Mouse (Mus musculus) cerebellum, adult 8-10 months (tissue): ENCODE data around the gene Kmt5b.

Experiments used
- DNase-seq: peaks from one replicate; pipeline ENCODE4 v3.0.0; 2022

The Kmt5b gene

DNA sequence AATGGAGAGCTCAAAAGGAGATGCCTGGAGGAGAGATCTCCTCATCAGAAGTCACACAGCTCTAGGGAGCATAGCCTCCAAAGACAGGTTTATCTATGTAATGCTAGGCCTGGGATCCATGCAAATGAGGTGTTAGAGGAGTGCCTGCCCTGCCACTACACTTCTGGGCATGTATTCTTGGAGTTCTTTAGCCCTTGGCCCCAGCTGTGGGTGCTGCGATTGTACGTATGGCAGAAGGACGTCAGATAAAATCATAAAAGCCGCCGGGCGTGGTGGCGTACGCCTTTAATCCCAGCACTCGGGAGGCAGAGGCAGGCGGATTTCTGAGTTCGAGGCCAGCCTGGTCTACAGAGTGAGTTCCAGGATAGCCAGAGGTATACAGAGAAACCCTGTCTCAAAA, 78.1 kb downstream of the Kmt5b start:
- DNase-seq: peak; percentile 50

DNA sequence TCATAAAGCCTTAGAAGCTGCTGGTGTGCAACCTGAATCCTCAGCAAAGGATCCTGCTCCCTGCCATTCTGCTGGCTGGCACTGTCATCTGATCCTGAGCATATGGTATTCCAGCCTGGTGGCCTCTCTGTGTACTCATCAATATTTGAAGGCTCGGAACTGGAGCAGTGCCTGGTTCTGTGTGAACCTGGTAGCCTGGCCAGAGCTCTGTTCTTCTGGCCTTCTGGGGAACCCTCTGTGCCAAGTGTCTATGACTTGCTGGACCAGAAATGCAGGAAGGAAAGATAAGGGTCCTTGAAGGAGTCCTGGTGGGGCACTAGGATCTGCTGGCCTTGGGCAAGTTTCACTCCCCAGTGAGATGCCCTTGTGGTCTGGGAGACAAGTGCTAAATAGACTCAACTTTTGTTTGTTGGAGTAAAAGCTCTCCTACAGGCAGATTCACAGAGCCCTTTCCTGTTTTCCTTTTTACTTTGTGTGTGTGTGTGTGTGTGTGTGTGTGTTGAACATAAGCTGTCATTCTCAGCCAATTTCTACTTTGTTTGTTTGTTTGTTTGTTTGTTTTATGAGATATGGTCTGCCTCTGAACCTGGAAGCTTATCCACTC, 78.7 kb downstream of the Kmt5b start:
- DNase-seq: peak; percentile 91

DNA sequence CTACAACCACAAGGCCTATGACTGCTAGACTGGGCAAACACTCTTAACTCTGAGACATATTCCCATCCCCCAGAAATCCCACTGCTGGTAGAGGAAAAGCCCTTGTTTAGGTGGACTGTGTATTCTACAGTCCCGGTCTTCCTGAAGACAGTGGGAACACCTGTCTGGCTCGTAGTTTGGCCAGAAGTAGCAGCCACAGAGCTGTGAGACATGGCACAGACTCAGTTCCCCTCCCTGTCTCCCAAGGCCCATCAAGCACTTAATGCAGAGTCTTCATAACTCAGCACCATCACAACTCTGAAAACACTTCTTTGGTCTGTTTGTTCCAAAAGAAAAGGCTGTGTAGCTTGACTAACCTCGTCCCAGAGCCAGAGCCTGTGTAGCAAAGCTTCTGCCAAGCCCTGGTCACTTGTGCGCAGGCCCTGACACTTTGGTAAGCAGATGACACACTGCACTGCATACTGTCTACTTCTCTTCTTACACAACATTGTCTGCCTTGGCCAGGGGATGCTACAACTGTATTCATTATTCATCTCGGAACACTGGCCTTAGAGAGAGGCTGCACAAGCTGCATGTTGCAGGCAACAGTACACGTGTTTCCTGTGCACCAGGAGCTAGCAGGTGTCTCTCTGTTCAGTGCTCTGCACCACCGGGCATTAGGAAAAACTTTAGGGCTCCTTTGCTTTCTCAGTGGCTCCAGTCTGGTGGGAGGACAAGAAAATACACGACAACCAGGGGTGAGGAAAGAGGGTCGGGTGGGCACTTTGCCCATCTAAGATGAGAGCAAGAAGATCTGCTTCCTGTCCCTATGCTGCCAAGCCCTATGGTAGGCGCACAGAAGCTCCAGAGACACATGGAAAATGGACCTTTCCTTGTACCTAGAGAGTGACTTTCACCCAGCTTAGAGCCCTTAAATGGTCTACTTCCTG, 79.7 kb downstream of the Kmt5b start:
- DNase-seq: no peak

DNA sequence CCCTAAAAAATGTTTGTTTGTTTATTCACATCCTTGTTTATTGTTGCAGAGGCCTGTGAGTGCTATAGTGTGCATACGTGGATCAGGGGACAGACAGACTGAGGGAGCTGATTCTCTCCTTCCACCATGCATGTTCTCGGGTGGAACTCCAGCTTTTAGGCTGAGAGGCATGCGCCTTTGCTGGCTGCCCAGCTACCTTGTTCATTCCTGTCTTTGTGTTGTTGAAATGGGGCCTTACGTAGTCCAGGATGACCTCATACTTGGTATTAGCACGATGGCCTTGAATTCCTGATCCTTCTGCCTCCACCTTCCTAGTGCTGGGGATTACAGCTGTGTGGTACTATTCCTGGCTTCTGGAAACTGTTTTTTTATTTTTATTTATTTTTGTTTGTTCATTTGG, 80.5 kb downstream of the Kmt5b start:
- DNase-seq: no peak

DNA sequence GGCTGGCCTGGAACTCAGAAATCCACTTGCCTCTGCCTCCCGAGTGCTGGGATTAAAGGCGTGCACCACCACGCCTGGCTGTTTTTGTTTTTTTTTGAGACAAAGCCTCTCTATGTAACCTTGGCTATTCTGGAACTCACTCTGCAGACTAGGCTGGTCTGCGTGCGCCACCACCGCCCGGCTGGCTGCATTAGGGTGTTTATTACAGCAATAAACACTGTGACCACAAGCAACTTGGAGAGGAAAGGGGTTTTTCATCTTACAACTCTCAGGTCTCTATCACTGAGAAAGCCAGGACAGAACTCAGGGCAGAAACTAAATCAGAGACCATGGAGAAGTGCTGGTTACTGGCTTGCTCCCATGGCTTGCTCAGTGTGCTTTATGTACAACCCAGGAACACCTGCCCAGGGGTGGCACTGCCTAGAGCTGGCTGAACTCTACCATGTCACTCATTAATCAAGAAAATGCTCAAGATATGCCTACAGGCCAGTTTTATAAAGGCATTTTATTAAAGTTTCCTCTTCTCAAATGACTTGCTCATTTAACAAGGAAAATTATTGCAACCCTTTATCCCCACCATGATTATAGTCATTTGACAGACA, 81.1 kb downstream of the Kmt5b start:
- DNase-seq: no peak

DNA sequence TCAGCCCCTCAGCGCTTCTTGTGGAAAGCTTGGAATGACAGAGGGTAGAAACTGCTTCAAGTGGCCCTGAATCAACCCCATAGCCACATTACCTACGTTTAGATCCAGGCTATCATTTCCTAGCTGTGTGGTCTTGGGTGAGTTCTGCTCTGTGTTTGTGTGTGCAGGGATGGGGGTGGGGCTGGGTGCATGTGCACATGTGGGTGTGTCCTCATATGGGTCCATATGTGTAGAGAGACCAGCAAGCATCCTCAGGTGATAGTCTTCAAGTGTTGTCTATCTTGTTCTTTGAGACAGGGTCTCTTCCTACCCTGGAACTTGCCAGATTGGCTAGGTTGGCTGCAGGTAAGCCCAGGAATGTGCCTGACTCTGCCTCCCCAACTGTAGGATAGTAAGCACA, 82.0 kb downstream of the Kmt5b start:
- no peak for DNase-seq

DNA sequence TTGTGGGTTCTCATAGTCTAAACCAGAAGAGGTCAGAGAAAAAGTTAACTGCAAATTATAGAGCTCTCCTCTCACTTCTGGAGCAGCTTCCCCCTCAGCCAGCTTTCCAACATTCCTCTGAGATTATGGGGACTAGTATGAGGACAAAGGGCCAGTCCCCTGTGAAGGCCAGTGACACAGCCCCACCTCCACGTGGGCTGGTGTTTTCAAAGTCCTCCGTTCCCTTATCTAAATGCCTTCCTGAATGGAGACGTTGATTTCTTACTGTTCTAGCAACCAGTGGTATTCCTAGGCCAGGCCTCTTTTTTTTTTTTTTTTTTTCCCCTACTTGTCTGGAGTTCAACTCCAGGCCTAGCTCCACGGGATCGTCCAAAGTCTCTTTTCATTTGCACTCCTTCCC, 82.9 kb downstream of the Kmt5b start:
- no peak for DNase-seq

DNA sequence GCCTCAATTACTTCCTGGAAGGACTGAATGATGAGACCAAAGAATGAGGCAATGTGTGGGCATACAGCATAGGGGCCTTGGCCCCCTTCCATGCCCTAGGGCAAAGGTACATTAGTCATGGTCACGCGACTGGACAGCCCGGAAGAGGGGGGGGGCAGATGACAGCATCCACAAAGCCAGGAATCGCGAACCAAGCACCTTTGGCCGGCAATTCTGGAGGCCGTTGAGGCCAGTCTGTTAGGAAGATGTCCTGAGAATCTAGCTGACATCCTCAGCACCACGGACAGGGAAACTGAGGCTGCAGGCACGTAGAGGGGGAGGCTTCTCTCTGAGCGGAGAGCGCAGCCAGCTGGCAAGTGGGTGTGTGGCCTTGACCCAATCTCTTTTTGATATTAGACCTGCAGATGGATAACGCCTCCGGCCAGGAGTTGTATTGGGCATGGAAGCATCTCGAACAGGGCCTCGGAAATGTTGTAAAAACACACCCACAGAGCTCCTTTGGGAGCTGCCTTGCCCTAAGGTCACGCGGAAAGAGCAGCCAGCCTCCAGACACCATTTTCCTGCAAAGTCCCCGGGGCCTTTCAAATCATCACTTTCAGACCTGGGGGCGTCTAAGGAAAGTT, 83.7 kb downstream of the Kmt5b start:
- no peak for DNase-seq

DNA sequence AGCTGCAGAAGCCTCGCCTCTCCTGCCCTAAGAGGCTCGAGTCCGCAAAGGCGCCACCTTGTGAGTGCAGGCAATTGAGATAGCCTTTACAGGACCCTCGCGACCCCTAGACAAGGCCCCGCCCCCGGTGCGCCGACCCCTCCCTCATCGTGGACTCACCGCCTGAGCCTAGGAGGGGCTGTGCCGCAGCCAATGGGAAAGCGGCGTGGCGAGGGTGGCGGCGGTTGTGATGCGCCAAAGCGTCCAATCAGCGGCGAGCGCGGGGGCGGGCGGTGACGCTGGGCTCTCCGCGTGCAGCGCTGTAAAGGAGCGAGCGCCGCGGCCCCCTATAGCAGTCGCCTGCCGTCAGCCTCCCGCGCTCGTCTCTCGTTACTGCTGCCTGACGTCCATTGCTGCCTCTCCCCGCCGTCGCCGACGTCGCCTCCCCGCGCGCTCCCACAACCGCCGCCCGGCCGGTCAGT, 84.3 kb downstream of the Kmt5b start, which contains the start of gene Chka:
Gene Chka (plus strand): TSS at position 272 of the 461 bp plus-strand sequence.
- DNase-seq: peak; percentile 97

DNA sequence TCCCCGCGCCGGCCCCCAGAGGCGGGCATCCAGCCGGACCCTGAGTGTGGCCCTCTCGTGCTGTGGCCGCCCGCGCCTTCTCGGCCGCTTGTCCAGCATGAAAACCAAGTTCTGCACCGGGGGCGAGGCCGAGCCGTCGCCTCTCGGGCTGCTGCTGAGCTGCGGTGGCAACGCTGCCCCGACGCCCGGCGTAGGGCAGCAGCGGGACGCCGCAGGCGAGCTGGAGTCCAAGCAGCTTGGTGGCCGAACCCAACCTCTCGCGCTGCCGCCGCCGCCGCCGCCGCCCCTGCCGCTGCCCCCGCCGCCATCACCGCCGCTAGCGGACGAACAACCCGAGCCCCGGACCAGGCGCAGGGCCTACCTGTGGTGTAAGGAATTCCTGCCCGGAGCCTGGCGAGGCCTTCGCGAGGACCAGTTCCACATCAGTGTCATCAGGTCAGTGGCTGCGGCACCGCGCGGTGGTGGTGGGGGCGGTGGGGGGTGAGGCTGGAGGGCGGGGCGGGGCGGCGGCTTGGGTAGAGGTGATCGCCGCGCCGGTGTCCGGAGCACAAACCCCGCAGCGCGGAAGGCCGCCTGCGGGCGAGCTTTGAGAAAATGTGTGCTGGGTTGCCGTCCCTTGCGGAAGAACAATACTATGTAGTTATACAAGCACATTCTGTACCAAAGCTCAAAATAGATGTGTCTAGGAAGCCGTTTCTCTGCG, 84.9 kb downstream of the Kmt5b start:
- DNase-seq: peak; percentile 72

DNA sequence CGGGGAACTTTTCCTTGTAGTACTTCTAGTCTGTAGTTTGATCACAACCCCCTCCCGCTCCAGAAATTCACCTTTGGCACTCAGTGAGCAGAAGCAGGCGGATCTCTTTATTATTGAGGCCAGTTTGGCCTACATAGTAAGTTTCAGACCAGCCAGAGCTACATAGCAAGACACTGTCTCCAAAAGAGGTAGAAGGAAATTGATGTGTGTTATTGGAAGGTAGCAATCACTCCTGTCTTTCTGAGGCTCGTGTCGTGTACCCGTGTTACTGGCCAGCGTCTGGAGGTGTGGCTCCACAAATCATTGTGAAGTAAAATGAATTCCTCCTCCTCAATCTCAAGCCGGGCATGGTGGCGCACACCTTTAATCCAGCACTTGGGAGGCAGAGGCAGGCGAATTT, 85.9 kb downstream of the Kmt5b start:
- no peak for DNase-seq

DNA sequence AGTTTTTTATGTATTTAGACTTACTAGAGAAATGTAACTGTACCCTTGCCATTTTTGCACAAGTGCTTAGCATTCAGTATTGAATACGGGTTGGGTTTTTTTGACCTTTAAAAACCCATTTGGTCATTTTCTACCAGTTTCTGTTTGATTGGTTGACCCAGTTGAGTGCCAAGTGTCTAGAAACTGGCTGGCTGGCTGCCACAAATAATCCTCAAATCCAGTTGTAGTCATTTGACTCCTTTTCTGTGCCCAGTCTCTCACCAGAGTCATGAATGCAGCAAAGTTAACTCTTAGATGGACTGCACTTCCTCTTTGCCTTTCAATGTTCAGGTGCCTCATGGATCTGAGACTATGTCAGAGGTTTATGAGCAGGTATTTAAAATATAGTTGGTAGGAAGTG, 86.7 kb downstream of the Kmt5b start:
- no peak for DNase-seq

DNA sequence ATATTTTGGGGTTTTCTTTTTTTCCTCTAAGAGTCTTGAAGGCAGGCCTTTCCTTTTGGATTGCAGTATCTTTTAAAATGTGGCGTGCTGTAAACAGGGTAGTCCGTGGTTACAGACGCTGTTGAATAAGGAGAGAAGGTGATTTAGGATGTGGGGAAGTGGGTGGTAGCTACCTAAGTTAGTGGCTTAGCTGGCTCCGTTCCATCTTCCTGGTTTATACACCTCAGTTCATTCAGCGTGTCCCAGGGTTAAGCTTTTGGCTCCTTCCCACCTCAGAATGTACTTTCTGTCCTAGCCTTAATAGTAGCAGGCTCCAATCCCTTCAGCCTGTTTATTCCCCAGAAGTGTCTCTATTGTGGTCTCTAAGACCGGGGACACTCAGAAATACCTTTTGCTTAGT, 87.9 kb downstream of the Kmt5b start:
- no peak for DNase-seq

DNA sequence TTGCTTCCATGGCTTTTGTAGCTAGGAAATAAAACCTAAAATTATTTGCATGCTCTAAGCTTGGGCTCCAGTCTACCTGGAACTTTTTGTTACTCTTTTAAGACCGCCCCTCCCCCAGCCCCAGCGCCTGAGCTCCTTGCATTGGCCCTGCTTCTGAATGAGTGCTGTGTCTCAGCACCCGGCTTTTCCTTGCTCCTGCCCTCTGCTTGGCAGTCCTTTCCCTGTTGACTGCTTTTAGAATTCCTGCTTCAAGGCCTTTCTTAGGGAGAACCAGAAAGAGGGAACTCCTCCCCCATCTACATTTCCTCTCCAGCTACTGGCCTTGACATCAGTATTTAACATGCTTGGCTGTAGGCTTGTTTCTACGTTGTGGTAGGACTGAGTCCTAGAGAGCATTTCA, 88.4 kb downstream of the Kmt5b start:
- no peak for DNase-seq

DNA sequence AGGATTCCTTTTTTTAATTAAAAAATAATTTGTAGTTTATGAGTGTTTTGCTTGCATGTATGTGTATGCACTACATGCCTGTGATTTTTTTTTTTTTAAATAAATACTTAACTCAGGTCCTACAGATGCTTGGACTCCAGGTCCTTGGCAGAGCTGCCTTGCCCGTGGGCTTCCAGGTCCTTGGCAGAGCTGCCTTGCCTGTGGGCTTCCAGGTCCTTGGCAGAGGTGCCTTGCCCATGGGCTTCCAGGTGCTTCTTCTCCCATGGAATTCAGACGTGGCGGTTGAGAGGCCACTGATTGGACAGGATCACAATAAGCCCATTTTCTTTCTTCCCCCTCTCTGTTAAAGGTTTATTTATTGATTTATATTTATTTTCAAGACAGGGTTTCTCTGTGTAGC, 90.0 kb downstream of the Kmt5b start:
- DNase-seq: no peak

DNA sequence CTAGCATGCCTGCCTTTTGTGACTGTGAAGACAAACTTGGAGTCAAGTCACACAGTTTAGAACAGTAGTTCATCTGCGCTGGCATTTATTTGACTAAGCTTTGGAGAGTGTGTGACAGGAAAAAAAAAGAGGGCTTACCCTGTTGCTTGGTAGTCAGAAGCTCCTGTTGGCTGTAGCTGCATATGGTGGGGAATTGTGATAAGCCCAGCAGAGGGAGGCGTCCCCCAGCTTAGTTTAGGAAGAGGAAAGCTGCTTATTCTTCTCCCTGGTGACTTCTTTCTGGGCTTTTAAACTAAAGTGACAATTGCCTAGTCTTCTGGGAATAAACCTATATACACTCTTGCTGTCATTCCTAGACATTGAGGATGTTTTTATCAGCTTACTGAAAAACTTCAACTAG, 95.5 kb downstream of the Kmt5b start:
- no peak for DNase-seq

DNA sequence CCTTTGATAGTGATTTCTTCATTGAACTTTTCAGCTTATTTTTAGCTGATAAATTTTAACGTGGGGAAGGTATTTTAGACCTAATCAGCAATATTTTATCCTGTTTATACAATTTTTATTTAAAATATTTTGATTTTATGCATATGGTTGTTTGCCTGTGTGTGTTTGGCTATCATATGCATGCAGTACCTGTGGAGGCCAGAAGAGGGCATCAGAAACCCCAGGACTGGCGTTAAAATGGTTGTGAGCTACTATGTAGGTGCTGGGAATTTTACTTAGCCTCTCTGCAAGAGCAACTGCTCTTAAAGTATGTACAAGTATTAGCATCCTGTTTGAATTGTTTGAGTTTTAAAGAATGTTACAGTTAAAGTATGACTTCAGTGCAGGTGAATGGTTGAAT, 97.7 kb downstream of the Kmt5b start:
- no peak for DNase-seq
